Mouse (Mus musculus): Measurements from ENCODE around the gene Kiss1r. TPM values are rescaled to one million over a fixed set of nuclear protein-coding genes. Genes with fewer than 3 reads are reported as not detected.

Gene Kiss1r
- polyA plus RNA-seq, 1 experiment: 0.82 TPM

DNA sequence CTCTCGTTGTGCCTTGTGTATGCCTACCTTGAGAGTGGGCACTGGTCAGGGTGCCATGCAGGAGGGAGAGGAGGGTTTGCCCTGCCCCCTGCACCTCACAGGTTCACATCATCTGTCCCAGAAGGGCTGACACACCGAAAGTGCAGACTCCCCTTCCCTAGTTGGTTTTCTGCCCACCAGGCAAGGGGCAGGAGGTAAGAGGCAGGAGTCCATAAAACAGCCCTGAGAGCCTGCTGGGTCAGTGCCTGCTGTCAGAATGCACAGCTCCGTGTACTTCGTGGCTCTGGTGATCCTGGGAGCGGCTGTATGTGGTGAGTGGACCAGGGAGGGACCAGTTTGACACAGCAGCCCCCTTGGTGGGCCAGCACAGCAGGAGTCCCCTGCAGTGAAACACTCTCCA is 26.1 kb upstream of the Kiss1r start, which contains the start of gene Cfd:
TSS of gene Cfd (plus strand) at position 184 of the 400 bp plus-strand sequence.
- no peak for TF ChIP-seq GATA1 (IDR thresholded peaks at IDR 0.05; ENCODE audit: low read length)

DNA sequence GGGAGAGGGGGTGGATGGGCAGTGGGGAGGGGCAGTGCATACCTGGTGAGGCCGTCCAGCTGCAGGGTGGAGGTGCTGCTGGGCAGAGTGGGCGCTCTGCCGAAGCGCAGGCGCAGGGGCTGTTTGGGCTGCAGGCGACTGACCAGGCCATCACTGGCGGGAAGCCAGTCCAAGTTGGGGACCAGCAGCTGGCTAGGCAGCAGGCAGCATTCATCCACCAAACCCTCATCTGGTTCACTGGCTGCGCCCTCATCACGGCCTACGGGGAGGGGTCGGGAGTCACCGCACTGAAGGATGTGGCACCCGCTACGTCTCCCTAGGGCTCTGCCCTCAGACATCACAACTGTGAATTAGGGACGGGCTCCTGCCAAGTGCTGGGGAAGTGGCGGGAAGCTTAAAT is 20.5 kb upstream of the Kiss1r start:
- TF ChIP-seq GATA1 (IDR thresholded peaks at IDR 0.05; ENCODE audit: low read length): no peak

DNA sequence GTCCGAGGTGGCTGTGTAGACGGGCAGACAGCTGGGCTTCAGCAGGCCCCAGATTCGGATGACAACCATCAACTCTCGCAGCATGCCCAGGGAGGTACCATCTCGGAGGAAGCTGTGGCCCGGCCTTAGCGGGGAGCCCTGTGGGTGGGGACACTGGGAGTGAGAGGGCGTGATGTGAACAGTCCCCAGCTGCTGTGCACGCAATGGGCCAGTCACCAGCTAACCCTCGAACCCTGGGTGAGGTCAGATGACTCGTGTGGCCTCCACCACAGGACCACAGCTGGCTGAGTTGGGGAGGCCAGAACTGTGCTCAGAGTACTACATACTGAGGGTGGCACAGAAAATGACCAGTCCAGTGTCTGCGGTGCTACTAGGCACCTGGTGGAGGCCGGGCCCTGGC is 20.0 kb upstream of the Kiss1r start:
- TF ChIP-seq GATA1 (IDR thresholded peaks at IDR 0.05; ENCODE audit: low read length): no peak

DNA sequence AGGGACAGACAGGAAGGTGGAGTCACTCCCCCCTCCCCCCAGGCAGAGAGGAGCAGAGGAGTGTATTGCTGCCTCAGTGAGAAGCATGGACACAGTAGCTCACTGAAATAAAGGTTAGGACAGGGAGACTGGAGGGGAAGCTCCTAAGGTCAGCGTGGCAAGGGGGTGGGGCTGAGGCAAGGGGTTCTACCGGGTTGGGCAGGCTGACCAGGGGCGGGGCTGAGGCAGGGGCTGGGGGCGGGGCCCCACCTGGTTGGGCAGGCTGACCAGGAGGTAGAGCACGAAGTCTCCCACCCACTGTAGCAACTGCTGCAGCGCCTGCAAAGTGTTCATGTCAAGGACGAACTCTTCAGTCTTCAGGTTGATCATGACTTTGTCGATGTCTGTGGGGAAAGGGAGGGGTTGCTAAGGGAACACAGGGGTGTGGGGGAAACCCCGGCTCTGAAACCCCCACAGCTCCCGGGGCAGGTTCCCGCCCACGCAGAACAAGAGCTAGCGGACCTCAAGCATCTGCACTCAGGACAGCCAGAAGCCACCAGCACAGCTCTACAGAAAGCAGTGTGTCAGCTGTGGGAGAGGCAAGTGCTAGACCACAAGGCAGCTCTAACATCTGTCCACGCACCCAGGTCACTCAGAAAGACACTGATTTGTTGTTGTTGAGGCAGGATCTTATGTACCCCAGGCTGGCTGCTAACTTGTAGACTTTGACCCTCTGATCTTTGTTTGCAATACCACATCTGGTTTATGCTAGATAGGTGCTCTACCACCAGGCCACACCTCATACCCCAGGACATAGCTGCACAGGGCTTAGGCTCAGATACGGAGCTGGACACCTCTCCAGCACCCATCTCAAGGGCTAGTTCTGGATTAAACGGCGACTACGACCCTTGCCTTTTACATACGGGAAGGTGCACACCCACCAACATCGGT is 19.2 kb upstream of the Kiss1r start:
- TF ChIP-seq GATA1 (IDR thresholded peaks at IDR 0.05; ENCODE audit: low read length): no peak

DNA sequence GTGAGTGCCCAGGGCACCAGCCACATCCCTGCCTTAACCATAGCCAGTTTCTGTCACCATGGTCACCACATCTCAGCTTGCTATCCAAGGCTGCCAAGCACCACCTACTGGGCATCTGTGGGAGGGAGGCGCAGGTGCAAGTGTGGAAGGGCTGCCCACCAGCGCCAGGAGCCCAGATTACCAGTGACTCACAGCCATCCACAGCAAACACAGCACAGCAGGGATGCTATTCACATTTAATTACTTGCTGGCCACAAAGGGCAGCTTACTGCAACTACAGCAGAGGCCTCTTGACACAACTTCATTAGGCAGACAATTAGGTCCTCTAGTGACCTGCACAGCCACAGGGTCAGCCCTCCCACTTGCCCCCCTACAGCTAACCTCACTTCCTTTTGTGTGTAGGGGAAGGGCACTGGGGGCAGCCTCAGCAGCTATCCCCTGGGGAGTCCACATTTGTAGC is 15.8 kb upstream of the Kiss1r start:
- TF ChIP-seq GATA1 (IDR thresholded peaks at IDR 0.05; ENCODE audit: low read length): no peak

DNA sequence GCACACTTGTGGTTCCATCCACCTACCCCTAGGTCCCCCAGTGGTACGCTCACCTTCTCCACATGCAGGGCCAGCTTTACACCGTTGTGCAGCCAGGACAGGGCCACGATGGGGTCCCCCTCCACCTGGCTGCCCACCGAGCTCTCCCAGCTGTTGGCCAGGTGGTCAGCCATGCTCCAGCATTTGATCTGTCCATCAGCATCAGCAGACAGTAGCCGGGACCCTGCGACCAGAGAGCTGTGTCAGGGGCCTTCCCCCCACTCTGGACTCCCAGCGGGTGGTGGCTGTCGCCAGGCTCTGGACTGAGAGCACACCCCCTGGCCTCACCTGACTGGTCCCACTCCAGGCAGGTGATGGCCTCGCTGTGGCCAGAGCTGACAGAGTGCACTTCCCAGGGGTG is 10.1 kb upstream of the Kiss1r start:
- no peak for TF ChIP-seq GATA1 (IDR thresholded peaks at IDR 0.05; ENCODE audit: low read length)

DNA sequence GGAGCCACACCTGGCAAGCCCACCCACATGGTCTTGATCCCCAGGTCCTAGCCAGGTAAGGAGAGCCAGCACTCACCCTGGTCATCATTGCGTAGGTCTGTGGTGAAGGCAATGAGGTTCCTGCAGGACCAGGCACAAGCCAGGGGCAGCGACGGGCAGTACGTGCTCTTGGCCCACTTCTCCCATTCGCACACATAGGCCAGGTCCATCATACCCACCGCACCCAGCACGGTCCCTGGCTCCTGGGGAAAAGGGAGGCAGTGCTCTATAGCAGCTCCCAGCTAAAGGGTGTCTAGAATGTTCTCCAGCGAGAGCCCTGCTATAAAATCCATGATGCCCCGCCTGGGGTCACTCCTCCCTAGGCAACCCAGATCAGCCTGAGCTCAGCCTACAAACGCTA is 9.4 kb upstream of the Kiss1r start:
- TF ChIP-seq GATA1 (IDR thresholded peaks at IDR 0.05; ENCODE audit: low read length): no peak

DNA sequence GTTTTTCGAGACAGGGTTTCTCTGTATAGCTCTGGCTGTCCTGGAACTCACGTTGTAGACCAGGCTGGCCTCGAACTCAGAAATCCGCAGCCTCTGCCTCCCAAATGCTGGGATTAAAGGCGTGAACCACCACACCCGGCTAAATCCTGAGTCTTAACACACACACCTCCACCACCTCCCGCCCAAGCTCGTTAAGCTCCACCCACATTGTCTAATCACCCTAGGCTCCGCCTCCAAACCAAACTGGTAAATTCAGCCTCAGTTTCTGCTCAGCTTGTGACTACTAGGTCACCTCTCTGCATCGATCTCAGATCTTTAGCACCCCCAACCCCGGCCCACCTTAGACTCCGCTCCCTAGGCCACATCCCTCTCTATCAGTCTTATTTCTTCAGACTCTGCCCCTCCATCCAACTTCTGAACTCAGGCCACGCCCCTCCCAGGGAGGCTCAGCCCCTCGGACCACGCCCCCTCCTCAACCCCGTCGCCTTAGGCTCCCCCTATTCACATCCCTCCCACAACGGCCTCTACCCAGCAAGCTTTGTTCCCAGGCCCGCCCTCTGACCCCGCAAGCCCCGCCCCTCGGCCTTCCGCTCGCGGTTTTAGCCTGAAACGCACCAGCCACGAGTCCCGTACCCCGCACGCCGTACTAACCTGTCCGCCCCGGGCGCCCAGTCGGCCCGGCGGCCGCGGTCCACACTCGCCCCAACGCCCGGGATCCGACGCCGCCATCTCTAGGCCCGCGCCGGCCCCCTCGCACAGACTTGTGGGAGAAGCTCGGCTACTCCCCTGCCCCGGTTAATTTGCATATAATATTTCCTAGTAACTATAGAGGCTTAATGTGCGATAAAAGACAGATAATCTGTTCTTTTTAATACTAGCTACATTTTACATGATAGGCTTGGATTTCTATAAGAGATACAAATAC is 8.3 kb upstream of the Kiss1r start, which contains the start of gene Med16:
TSS of gene Med16 (minus strand) at position 757 of the 925 bp plus-strand sequence.
- no peak for TF ChIP-seq GATA1 (IDR thresholded peaks at IDR 0.05; ENCODE audit: low read length)

DNA sequence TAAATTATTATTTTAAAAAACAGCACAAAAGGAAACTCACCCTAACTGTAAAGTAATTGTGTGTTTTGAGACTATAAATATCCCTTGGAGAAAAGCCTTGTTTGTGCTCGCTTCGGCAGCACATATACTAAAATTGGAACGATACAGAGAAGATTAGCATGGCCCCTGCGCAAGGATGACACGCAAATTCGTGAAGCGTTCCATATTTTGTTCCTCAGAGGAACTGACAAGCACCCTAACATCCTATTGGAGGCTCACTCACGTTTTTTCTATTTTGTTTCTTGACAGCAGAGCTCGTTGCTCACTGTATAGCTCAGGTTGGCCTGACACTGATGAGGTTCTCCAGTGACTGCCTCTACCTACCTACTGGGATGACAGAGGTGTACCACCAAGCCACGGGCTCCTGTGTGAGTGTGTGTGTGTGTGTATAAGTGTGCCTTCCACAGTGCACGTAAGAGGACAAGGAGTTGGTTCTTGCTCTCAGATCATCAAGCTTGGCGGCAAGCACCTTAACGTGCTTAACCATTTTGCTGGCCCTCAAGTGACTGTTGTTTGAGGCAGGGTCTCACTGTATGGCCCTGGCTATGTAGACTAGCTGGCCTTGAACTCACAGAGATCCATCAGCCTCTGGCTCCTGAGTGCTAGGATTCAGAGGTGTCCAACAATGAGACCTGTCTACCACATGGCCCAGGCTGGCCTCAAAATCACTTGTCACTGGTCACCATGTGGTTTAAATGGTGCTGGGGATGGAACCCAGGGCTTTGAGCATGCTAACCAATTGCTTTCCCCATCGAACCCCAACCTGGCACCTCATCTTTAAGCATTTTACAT is 7.5 kb upstream of the Kiss1r start:
- TF ChIP-seq GATA1 (IDR thresholded peaks at IDR 0.05; ENCODE audit: low read length): no peak

DNA sequence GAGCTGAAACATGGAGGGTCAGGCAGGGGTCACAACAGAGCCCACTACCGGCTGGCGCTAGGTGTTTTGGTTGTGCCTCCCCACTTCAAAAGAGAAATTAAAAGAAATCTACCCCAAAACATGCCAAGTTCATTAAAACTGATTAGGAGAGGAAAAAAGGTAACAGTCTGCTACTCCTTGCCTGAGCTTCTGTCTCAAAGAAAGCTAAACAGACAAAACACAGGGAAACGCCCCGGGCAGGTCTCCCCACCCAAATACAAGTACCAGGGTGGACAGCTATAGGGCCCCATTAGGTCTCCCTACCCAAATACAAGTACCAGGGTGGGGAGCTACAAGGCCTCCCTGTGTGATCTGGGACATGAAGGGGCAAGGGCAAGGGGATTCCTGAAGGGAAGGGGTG is 6.2 kb upstream of the Kiss1r start, which contains the start of gene Gm26602:
TSS of gene Gm26602 (plus strand) at position 301 of the 400 bp plus-strand sequence.
- TF ChIP-seq GATA1 (IDR thresholded peaks at IDR 0.05; ENCODE audit: low read length): no peak

DNA sequence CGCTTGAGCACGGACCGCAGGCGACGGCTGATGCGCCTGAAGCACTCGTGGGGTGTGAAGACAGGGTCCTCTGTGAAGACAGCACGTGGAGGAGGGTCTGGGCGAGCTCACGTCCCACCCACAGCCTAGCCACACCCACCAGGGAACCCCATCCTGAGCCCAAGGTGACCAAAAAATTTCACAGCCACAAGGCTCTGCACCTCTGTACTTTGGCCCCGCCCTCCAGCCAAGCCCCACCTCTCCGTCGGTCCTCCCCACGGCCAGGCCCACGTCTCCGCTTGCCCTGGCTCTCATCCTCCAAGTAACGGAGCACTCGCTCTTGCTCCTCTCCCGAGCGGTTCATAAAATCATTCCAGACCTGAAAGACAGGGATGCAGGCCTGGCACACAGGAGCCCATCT is 4.4 kb upstream of the Kiss1r start:
- no peak for TF ChIP-seq GATA1 (IDR thresholded peaks at IDR 0.05; ENCODE audit: low read length)

DNA sequence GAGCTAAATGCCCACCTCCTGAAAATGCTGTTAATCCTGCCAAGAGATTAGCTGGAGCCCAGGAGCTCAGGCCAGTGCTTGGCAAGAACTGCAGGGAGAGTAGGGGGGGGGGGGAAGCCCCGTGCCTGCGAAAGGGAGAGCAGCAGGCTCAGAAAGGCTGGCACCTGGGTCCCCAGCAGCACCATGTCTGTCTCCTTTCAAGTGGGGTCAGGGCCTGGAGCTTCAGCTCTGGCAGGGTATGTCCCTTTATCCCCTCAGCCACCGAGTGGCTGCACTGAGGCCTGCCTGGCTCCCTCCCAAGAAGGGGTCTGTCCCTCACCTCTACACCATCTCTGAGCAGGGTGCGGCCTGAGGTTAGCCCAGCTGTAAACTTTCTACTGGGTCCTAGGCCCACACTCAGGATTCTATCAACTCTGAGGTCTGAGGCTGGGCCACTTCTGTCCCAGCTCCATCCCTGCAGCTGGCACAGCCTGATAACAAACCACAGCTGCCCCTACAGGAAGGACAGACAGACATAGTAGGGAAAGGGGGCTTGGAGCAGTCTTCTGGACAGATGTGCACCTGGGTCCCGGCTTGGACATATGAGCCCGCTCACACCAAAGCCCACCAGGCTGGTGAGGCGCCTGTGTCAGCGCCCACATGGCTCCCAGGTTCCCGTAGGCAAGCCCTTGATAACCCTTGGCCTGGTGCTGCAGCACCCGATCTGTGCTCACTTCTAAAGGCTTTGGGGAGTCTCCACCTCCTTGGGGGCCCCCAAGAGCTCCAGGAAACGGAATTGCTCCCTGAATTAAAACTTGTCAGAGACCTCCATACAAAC is 2.4 kb upstream of the Kiss1r start:
- no peak for TF ChIP-seq GATA1 (IDR thresholded peaks at IDR 0.05; ENCODE audit: low read length)

DNA sequence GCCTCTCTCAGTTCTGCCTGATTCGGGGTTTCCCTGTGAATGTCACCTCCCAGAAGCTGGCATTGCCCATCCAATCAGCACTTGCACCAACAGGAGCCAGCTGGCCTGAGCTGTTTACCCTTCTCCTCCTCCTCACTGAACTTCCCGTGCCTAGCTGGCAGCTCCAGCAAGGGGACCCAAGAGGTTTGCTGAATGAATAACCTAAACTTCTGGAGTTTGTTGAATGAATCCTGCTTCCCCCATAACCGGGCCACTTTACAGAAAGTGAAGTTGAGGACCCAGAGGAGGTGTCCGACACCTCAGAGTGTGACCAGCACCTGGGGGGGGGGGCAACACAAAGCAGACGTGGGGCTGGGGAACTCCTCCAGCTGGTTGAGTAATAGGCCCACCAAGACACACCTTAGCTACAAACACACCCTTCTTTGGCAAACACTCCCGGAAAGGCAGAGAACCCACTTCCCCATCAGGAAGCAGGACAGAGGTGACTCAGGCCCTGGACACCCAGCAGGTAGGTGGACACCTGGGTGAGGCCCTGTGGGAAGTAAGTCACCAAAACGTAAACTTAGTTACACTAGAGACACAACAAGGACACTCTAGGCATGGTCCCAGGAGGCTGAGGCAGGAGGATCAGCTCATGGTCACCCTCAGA is 1.7 kb upstream of the Kiss1r start:
- no peak for TF ChIP-seq GATA1 (IDR thresholded peaks at IDR 0.05; ENCODE audit: low read length)

DNA sequence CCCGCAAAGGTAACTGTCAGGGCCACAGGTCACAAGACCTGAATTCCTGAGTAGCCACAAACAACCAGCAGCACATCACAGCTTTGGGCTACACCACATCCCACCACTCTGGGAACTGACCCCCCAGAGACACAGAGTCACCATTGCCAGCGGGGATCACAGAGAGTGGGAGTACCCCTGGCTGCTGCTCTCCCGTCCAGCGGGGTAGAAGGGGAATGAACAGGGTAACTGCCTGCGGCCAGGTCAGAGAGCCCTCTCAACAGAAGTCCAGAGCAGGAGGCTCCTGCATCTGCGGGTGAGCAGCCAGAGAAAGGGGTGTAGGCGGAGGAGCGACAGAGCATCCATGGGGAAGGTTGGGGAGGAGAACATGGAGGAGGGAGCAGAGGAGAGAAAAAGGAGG is 690 bp upstream of the Kiss1r start:
- TF ChIP-seq GATA1 (IDR thresholded peaks at IDR 0.05; ENCODE audit: low read length): no peak
